Mouse (Mus musculus) urinary bladder, adult 2 months (tissue): ENCODE data around the gene Nutf2. TPM values are rescaled to one million over a fixed set of nuclear protein-coding genes. Genes with fewer than 3 reads are reported as not detected.

Experiments
- polyA plus RNA-seq: library from polyadenylated mRNA; depleted of rRNA; stranded (reverse); fragments of >200 nt; gene quantifications from 2 replicates; pipeline ENCODE4 v1.2.3, GENCODE M21; 2012; rRNA removed

The Nutf2 gene
- polyA plus RNA-seq, 1 experiment: 79.8 TPM

Other genes starting within 250 kb of the Nutf2 start
- 21.6 and 31.5 TPM in 2 replicates for gene Ctcf, start 224.0 kb upstream of the Nutf2 start, polyA plus RNA-seq
- 0.27 and 0.89 TPM in 2 replicates for gene Agrp, start 223.2 kb upstream of the Nutf2 start, polyA plus RNA-seq
- 0.53 and 0.61 TPM in 2 replicates for gene Carmil2, start 174.3 kb upstream of the Nutf2 start, polyA plus RNA-seq
- gene Acd, start 159.5 kb upstream of the Nutf2 start, polyA plus RNA-seq: 18.2 and 18.8 TPM in 2 replicates
- gene Pard6a, start 159.4 kb upstream of the Nutf2 start, polyA plus RNA-seq: 11.2 and 15.4 TPM in 2 replicates
- not detected in 2 replicates for gene 4933405L10Rik, start 152.9 kb upstream of the Nutf2 start, polyA plus RNA-seq
- gene Enkd1, start 152.4 kb upstream of the Nutf2 start, polyA plus RNA-seq: 9.6 and 11.5 TPM in 2 replicates
- gene Gfod2, start 101.9 kb upstream of the Nutf2 start, polyA plus RNA-seq: 5.2 and 5.9 TPM in 2 replicates
- gene Ranbp10, start 33.2 kb upstream of the Nutf2 start, polyA plus RNA-seq: 17.7 and 18.2 TPM in 2 replicates
- not detected in 2 replicates for gene Tsnaxip1, start 32.8 kb upstream of the Nutf2 start, polyA plus RNA-seq
- 14.5 and 21.2 TPM in 2 replicates for gene Cenpt, start 7.3 kb upstream of the Nutf2 start, polyA plus RNA-seq
- 42.2 and 44.4 TPM in 2 replicates for gene Thap11, start 5.4 kb upstream of the Nutf2 start, polyA plus RNA-seq
- gene Edc4, start 20.3 kb downstream of the Nutf2 start, polyA plus RNA-seq: 38.1 and 44.6 TPM in 2 replicates
- 1.9 and 2.0 TPM in 2 replicates for gene Nrn1l, start 33.0 kb downstream of the Nutf2 start, polyA plus RNA-seq
- gene Pskh1, start 39.9 kb downstream of the Nutf2 start, polyA plus RNA-seq: 30.0 and 32.6 TPM in 2 replicates
- 1.4 and 1.8 TPM in 2 replicates for gene Ctrl, start 73.3 kb downstream of the Nutf2 start, polyA plus RNA-seq
- 82.8 and 98.7 TPM in 2 replicates for gene Psmb10, start 77.9 kb downstream of the Nutf2 start, polyA plus RNA-seq
- 3.7 and 5.2 TPM in 2 replicates for gene Lcat, start 82.8 kb downstream of the Nutf2 start, polyA plus RNA-seq
- 64.3 and 69.6 TPM in 2 replicates for gene Slc12a4, start 105.5 kb downstream of the Nutf2 start, polyA plus RNA-seq
- gene Dpep3, start 118.8 kb downstream of the Nutf2 start, polyA plus RNA-seq: 0.12 and 0.17 TPM in 2 replicates
- 16.6 and 19.3 TPM in 2 replicates for gene Dus2, start 130.8 kb downstream of the Nutf2 start, polyA plus RNA-seq
- gene Dpep2nb, start 145.4 kb downstream of the Nutf2 start, polyA plus RNA-seq: 0.06 and 0.07 TPM in 2 replicates
- gene Ddx28, start 151.3 kb downstream of the Nutf2 start, polyA plus RNA-seq: 10.5 and 11.8 TPM in 2 replicates
- gene Nfatc3, start 198.3 kb downstream of the Nutf2 start, polyA plus RNA-seq: 15.4 and 19.9 TPM in 2 replicates